Mouse (Mus musculus): ENCODE measurements around the gene Myo5c.

Myo5c gene

DNA sequence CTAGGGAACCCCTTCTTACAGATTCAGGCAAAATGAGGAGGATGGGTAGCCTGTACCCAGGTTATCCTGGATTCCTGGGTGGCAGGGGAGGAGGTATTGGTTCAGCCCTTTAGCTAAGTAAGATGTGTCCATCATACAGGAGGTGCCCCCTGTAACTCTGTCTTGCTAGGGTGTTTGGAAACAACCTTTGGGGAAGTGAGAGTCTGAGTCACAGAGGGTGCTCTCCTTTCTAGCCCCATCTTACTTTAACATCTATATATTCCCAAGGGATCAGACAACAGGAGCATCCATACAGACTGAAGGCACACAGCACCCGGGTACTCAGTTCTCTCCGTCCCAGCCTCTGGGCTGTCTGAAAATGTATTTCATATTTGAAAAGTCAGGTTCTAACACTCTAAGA is 50.4 kb downstream of the Myo5c start:
- no peak for DNase-seq (ENCODE audit: low spot score in 2 of 2)

- peak in 1 of 2 experiments; percentile 41 for DNase-seq (ENCODE audit: low spot score in 2 of 2)
These were observed 51.0 kb downstream of the Myo5c start for GRCm38 (mm10) chr9:75282830-75283229.

- DNase-seq (ENCODE audit: low spot score in 2 of 2) = no peak
These were observed 51.8 kb downstream of the Myo5c start for GRCm38 (mm10) chr9:75283636-75284035.

- no peak for DNase-seq (ENCODE audit: low spot score in 2 of 2)
These were observed 53.5 kb downstream of the Myo5c start for GRCm38 (mm10) chr9:75285363-75285762.

DNA sequence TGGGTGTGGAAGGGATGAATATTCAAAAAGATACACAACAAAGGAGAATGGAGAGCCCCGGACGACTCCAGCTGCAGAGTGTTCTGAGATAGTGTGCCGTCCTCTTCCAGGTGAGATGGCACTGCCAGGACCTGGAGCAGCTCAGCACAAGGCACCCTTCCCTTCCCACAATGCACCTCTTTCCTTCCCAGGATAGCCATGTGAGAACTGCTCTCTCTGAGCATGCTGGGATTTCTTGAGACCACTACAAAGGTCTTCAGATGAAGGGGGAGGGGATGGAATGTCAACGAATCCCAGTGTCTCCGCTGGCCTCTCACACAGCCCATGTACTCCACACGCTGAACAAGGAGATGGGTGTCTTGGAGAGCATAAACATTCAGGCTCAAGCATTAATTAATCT is 55.8 kb downstream of the Myo5c start:
- no peak for DNase-seq (ENCODE audit: low spot score in 2 of 2)

GRCm38 (mm10) chr9:75289545-75289944 is 57.7 kb downstream of the Myo5c start:
- no peak for DNase-seq (ENCODE audit: low spot score in 2 of 2)

GRCm38 (mm10) chr9:75299342-75299741 is 67.5 kb downstream of the Myo5c start:
- DNase-seq (ENCODE audit: low spot score in 2 of 2) = no peak

GRCm38 (mm10) chr9:75303033-75303432 is 71.2 kb downstream of the Myo5c start:
- DNase-seq (ENCODE audit: low spot score in 2 of 2) = no peak

GRCm38 (mm10) chr9:75303701-75304261 is 72.0 kb downstream of the Myo5c start:
- no peak for DNase-seq (ENCODE audit: low spot score in 2 of 2)

GRCm38 (mm10) chr9:75304286-75304685 is 72.5 kb downstream of the Myo5c start:
- no peak for DNase-seq (ENCODE audit: low spot score in 2 of 2)

- DNase-seq (ENCODE audit: low spot score in 2 of 2) = no peak
These were observed 74.5 kb downstream of the Myo5c start, which contains the start of gene Gnb5 for GRCm38 (mm10) chr9:75306126-75306898. Gnb5 (plus strand) TSS chr9:75306288.

- DNase-seq (ENCODE audit: low spot score in 2 of 2) = no peak
These were observed 75.2 kb downstream of the Myo5c start for GRCm38 (mm10) chr9:75307015-75307414.

DNA sequence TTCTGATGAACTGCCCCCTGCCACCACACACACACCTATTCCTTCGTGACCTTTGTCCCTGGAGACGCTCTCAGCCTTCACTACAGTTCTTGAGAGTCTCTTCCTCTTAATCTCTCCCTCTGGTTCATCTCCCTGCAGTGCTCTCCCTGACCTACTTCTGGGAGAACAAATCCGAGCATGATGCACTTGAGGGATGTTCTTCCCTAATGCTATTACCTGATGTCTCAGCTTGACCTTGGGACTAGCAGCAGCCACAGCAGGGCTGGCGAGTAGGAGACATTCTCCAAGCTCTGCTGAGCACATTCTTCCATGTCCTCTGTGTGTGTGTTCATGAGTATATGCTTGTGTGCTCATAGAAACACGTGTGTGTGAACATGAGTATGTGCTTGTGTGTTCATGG is 76.8 kb downstream of the Myo5c start:
- DNase-seq (ENCODE audit: low spot score in 2 of 2) = no peak

DNA sequence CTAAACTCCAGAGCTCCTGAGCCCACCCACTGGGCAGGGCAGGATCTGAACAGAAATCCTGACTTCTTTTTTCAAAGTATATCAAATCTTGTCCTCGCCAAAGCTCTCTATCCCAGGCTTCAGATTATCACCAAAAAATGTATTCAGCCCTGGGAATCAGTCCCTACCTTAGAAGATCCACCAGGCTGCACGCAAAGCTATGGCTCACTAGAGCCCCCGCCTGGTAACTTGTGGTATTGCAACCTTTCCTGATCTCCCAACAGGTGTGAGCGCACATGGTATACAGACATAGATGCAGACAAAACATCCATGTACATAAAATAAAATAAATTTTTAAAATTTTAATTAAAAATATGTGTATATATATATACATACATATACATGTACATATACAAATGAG is 80.2 kb downstream of the Myo5c start:
- DNase-seq (ENCODE audit: low spot score in 2 of 2) = peak; percentile 63 to 82

- no peak for DNase-seq (ENCODE audit: low spot score in 2 of 2)
These were observed 81.5 kb downstream of the Myo5c start for GRCm38 (mm10) chr9:75313138-75313831.

DNA sequence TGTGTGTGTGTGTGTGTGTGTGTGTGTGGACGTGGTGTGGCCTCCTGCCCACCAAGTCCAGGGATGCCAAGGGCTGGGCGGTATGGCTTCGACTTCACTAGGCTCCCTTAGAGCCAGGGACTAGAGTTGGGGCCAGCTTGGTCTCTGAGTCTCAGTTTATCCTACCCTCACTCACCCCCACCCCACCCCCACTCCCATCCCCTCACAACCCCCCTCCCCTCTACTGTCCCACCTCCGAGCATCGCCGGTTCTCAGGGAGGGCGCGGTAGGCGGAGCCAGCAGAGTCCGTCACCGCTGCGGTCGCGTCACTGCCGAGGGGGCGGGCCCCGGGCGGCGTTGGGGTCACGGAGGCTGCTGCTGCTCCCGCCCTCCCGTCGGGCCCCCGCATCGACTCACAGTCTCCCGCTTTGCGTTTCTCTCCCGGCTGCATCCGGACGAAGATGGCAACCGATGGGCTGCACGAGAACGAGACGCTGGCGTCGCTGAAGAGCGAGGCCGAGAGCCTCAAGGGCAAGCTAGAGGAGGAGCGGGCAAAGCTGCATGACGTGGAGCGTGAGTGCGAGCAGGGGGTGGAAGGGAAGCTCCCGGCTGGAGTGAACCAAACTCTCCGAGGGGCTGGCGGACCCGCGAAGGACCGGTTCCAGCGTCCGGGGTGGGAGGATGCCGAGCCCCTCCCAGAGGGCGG is 82.2 kb downstream of the Myo5c start:
- DNase-seq (ENCODE audit: low spot score in 2 of 2) = peak; percentile 29 to 72

DNA sequence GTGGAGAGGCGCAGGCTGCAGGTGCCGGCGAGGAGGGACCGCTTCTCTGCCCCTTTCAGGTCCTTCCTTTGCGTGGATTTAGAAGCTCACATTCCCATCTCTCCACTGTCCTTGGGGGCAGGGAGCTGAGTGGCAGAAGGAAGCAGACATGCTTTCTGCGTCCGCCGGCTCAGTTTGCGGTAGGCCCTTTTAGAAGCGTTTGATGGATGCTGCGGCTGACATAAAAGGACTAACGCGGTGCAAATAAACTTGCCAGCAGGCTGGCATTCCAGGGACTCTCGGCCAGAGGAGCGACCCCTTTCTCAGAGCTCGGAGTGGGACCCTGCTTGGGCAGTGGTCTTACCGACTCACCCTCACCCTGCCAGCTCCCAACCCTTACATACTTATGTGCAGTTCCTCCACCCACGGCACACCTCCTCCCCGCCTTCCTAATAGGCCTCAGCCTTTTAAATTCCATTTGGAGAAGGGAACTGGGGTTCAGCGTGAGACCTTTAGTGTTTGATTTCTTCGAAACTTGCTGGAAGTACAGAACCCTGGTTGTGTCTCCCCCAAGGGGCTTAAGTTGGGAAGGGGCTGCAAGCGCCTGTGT is 82.8 kb downstream of the Myo5c start:
- no peak for DNase-seq (ENCODE audit: low spot score in 2 of 2)

GRCm38 (mm10) chr9:75315238-75315637 is 83.4 kb downstream of the Myo5c start:
- DNase-seq (ENCODE audit: low spot score in 2 of 2) = no peak

DNA sequence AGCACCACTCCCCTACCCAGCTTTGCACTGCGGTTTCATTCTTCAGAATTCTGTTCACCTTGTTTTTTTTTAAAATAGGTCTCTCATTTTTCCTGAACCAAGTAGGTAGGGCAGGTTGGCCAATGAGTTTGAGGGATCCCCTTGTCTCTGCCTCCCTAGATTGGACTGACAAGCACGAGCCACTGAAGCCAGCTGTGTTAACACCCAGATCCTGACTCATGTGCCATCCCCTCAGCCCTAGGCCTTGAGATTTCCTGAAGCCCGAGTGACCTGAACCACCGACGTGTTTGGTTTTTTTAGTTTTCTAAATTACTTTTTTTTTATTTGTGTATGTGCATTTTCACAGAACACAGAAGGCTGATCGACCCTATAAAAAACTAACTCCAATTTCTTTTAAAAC is 85.0 kb downstream of the Myo5c start:
- no peak for DNase-seq (ENCODE audit: low spot score in 2 of 2)

- no peak for DNase-seq (ENCODE audit: low spot score in 2 of 2)
These were observed 86.4 kb downstream of the Myo5c start for GRCm38 (mm10) chr9:75318196-75318595.

- no peak for DNase-seq (ENCODE audit: low spot score in 2 of 2)
These were observed 87.5 kb downstream of the Myo5c start for GRCm38 (mm10) chr9:75319365-75319764.
